Mouse (Mus musculus) limb, embryonic 14.5 days (tissue): ENCODE measurements around the gene Msrb2. TPM values are rescaled to one million over a fixed set of nuclear protein-coding genes. Genes with fewer than 3 reads are reported as not detected.

ENCODE experiments used
- ATAC-seq: fragments of 200-750 bp; cut with Nextera tagmentation; 2 replicates; pipeline ENCODE4 v1.8.0; 2017; ENCODE audit warnings: low read depth, moderate number of reproducible peaks, moderate TSS enrichment; ENCODE audit not compliant: low FRiP score
- DNase-seq: peaks from one replicate; pipeline ENCODE4 v3.0.0-alpha.2; 2015; ENCODE audit warnings: low spot score
- H3K27ac ChIP-seq: fragments of 300-500 bp; sonication (generic); replicated peaks from 2 replicates; pipeline ENCODE4 v1.5.1; 2014; ENCODE audit warnings: low read depth, mild to moderate bottlenecking, low read length, moderate library complexity, mixed read lengths
- H3K27me3 ChIP-seq: fragments of 300-500 bp; sonication (generic); 2 replicates; pipeline ENCODE4 v1.6.1; 2014; ENCODE audit warnings: low read length, mixed read lengths; ENCODE audit not compliant: control insufficient read depth, insufficient read depth
- H3K36me3 ChIP-seq: fragments of 300-500 bp; sonication (generic); 2 replicates; pipeline ENCODE4 v1.6.1; 2014; ENCODE audit warnings: mild to moderate bottlenecking, low read length, moderate library complexity, mixed read lengths; ENCODE audit not compliant: control insufficient read depth, insufficient read depth
- H3K4me1 ChIP-seq: fragments of 300-500 bp; sonication (generic); 2 replicates; pipeline ENCODE4 v1.6.1; 2014; ENCODE audit warnings: antibody characterized with exemption, low read length, mixed read lengths; ENCODE audit not compliant: control insufficient read depth, insufficient read depth
- H3K4me2 ChIP-seq: fragments of 300-500 bp; sonication (generic); replicated peaks from 2 replicates; pipeline ENCODE4 v1.6.1; 2014; ENCODE audit warnings: low read depth, mild to moderate bottlenecking, low read length, moderate library complexity; ENCODE audit not compliant: severe bottlenecking
- H3K4me3 ChIP-seq: fragments of 300-500 bp; sonication (generic); replicated peaks from 2 replicates; pipeline ENCODE4 v1.5.1; 2014; ENCODE audit warnings: low read length
- H3K9ac ChIP-seq: fragments of 300-500 bp; sonication (generic); 2 replicates; pipeline ENCODE4 v1.6.1; 2014; ENCODE audit warnings: mild to moderate bottlenecking, low read depth, low read length, moderate library complexity; ENCODE audit not compliant: severe bottlenecking
- H3K9me3 ChIP-seq: fragments of 300-500 bp; sonication (generic); 2 replicates; pipeline ENCODE4 v1.6.1; 2016; ENCODE audit warnings: low read length; ENCODE audit not compliant: control insufficient read depth
- POLR2A ChIP-seq: fragments of 200-500 bp; IDR thresholded peaks from 2 replicates; pipeline ENCODE4 v1.8.0; 2012; ENCODE audit warnings: inconsistent platforms, mild to moderate bottlenecking, moderate library complexity, borderline replicate concordance; ENCODE audit not compliant: insufficient read depth, insufficient read length; ENCODE audit errors: extremely low read depth
- WGBS: fragments of 180-500 bp; shearing (Covaris S2); extraction: QIAGEN DNeasy Blood & Tissue Kit; methylation state at CpG from one replicate; pipeline ENCODE4 v1.1.7; 2014; 5-methylcytosine and 5-hydroxymethylcytosine counted together
- polyA plus RNA-seq, 2 experiments: library from polyadenylated mRNA; depleted of rRNA in 1 of 2; stranded (reverse) in 1 of 2; unstranded in 1 of 2; fragments of >200 nt; fragmentation: Nextera tagmentation in 1 of 2; extraction: Ambion mirVana in 1 of 2; gene quantifications; 2 replicates each; pipeline versions ENCODE4 v1.2.1 to v1.2.3; 2012 to 2014

Gene Msrb2
- polyA plus RNA-seq, 2 experiments = 23.7 to 25.1 TPM

DNA sequence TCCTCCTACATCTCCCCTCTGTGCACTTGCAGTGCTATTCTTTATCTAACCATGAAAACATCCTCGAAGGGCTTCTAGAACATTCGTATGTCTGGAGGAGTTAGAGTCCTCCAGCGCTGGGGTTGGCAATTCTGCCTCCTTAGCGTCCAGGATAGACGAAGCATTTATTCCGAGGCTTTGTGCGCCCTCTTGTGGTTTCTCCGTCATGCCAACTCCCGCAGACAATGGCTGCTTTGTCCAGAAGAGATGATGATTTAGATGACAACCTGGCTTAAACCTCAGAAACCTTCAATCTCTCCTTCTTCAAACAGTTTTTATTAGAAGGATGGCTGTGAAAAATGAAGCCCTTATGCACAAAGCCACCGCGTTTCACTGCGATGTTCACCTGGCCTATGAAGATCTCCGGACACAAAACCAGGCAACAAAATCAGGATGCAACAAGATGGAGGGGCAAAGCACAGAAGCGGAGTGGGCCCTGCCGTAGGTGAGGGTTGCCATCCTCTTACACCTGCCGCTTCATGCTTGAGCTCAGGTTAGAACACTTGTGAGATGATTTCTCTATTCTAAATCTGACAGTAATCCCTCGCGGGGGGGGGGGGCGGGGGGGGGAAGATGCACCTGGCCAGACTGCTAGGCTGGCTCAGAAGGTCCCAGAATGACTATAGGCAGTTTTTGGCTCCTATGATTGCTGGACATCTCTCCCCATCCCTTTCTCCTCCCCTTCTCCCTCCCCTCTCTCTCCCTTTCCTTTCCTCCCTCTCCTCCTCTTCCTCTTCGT is 26.4 kb upstream of the Msrb2 start:
- Histone ChIP-seq H3K27me3 (no peaks in the 10 kb centered on the region), H3K4me2 (peak overlapping the region; percentile 32; the same call in 1 of the 2 replicates), H3K9ac (no peak overlapping the region), H3K4me3 (peak overlapping the region; percentile 4; the same call in 1 of the 2 replicates), H3K36me3 (no peaks in the 10 kb centered on the region), H3K9me3 (no peaks in the 10 kb centered on the region), H3K4me1 (0 out of 2 replicates have a peak, but pooled peaks cover 3% of the 10 kb centered on the region), H3K27ac (no peak overlapping the region)
- ATAC-seq (peak; percentile 66), DNase-seq (peak; percentile 93)
- TF ChIP-seq POLR2A = no peak
- WGBS = 24% methylated on average over 19 of the region's 20 CpGs

DNA sequence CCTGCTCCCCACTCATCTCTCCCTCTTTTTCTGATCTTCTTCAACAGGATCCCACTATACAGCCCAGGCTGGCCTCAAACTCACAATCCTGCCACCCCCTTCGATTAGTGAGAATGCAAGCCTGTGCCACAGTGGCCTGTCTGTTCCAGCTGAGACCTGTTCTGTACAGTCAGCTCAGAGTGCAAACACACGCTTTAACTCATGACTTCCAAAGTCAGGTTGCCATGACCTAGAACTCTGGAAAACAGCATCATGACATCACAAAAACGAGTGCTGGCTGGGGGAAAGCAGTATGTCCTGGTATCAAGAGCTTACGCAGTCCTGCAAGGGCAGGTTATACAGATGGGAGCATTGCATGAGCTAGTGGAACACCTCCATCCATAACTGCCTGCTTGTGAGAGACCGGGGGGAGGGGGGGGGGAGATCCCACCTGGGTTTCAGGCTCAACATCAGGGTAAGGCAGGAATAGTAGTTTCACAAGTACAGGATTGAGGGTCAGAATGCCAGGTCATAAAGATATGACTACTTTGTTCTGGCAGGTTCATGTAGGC is 25.8 kb upstream of the Msrb2 start:
- no peak overlapping the region for H3K4me3 ChIP-seq
- no peaks in the 10 kb centered on the region for H3K36me3 ChIP-seq
- DNase-seq = no peak
- 0 out of 2 replicates have a peak overlapping the region, but pooled peaks have one; percentile 32 for H3K4me2 ChIP-seq
- H3K4me1 ChIP-seq = 0 out of 2 replicates have a peak, but pooled peaks cover 3% of the 10 kb centered on the region
- no peak overlapping the region for H3K9ac ChIP-seq
- WGBS = 72% methylated on average over 5 of the region's 5 CpGs
- H3K9me3 ChIP-seq = no peaks in the 10 kb centered on the region
- no peak overlapping the region for H3K27ac ChIP-seq
- no peaks in the 10 kb centered on the region for H3K27me3 ChIP-seq
- no peak for TF ChIP-seq POLR2A
- ATAC-seq = no peak

DNA sequence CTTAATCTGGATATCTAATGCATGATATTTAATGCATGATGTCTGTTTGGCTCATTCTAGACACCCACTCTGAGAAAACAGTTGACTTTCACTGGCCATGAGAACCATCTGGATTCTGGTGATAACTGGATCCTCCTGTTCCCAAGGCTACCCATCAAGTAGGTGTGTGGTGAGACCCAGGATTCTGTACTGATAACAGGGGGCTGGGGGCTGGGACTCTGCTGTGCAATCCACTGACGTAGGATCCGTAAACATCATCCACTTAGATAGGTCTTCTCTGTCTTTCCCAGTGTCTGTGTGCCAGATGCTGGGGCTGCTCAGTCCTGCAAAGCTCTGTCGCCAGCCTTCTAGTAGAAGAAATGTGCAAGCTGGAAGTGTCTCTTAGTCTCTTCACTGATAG is 22.8 kb upstream of the Msrb2 start:
- no peak for TF ChIP-seq POLR2A
- H3K27me3 ChIP-seq = no peaks in the 10 kb centered on the region
- no peaks in the 10 kb centered on the region for H3K36me3 ChIP-seq
- DNase-seq = no peak
- no peak overlapping the region for H3K4me2 ChIP-seq
- no peak overlapping the region for H3K9ac ChIP-seq
- no peak overlapping the region for H3K4me3 ChIP-seq
- no peaks in the 10 kb centered on the region for H3K9me3 ChIP-seq
- ATAC-seq = no peak
- 57% methylated on average over 3 of the region's 3 CpGs for WGBS
- 0 out of 2 replicates have a peak, but pooled peaks cover 3% of the 10 kb centered on the region for H3K4me1 ChIP-seq
- H3K27ac ChIP-seq = no peak overlapping the region

DNA sequence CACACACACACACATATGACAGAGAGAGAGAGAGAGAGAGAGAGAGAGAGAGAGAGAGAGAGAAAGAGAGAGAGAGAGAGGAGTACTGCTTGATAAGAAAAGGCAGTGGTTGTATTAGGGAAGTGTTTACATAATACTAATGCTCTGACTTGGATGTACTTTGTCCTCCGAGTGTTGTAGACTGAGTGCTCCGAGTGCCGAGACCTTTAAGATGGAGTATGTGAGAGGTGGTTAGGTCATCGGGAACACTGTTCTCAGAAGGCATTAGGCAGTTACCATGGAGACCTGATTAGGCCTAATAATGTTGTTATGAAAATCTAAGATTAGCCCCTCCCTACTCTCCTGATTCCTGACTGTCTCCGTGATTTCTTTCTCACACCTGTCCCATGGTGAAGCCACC is 21.1 kb upstream of the Msrb2 start:
- Histone ChIP-seq H3K4me1 (no peaks in the 10 kb centered on the region), H3K36me3 (no peaks in the 10 kb centered on the region), H3K9me3 (no peaks in the 10 kb centered on the region), H3K9ac (no peak overlapping the region), H3K4me2 (no peak overlapping the region), H3K27me3 (no peaks in the 10 kb centered on the region), H3K27ac (no peak overlapping the region), H3K4me3 (no peak overlapping the region)
- ATAC-seq (no peak), DNase-seq (no peak)
- 89% methylated on average over 5 of the region's 5 CpGs for WGBS
- no peak for TF ChIP-seq POLR2A

DNA sequence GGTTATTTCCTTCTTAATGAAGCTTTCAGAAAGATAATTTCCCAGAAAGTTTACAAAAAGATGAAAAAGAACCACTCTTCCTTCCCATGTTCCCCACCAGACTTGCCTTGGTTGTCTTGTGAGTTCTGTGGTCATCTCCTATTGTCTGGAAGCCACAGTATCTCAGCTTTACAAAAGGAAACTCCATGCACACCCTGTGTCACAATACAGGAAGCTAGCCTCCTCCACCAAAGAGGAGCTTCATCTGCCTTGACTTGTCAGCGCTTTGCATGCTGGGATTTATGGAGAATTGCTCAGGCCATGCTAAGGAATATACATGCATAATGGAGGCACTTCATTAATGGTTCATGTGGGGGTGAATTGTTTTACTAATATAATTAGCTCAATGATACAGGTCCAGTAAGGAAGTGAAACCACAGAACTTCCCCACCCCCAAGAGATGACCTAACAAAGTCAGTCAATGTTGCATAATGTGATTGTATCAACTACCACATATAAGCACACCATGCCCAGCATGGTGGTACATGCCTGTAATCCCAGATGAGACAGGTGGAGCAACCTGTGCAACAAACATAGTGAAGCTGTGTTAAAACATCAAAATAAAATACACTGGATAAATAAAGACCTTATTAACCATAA is 19.5 kb upstream of the Msrb2 start:
- no peaks in the 10 kb centered on the region for H3K4me1 ChIP-seq
- H3K27me3 ChIP-seq = no peaks in the 10 kb centered on the region
- H3K9me3 ChIP-seq = no peaks in the 10 kb centered on the region
- WGBS = 93% methylated on average over 1 of the region's 1 CpGs
- H3K4me2 ChIP-seq = no peak overlapping the region
- no peak overlapping the region for H3K9ac ChIP-seq
- no peak overlapping the region for H3K4me3 ChIP-seq
- ATAC-seq = no peak
- H3K27ac ChIP-seq = no peak overlapping the region
- no peaks in the 10 kb centered on the region for H3K36me3 ChIP-seq
- no peak for TF ChIP-seq POLR2A
- no peak for DNase-seq
